Comparison of ENCODE assay signal across 9 mouse cellular contexts in genomic region chr1:165633345-165633744, GRCm38 (mm10). TPM values are rescaled to one million over a fixed set of nuclear protein-coding genes. Genes with fewer than 3 reads are reported as not detected.
DNase-seq lines count a peak whose midpoint lies in the region; ATAC-seq and TF ChIP-seq lines count a peak whose summit lies in the region.
"Had no signal": no experiment of that assay in that cellular context is flagged by ENCODE, and none has a peak within 500 bp of the region (broad histone marks: within the 10 kb centered on the region; RNA-seq: fewer than 3 reads in every experiment).

No protein-coding gene starts in this region.

- H3K9me3 ChIP-seq in E14TG2a.4 (ENCODE audit: low read length), result no peaks in the 10 kb centered on the region
- no peaks in the 10 kb centered on the region for H3K9me3 ChIP-seq in forebrain, embryonic 14.5 days (replicated peaks; ENCODE audit: control insufficient read depth, low read length)
- no peaks in the 10 kb centered on the region for H3K9me3 ChIP-seq in liver, embryonic 15.5 days (replicated peaks)

- no peak overlapping the region for H3K9ac ChIP-seq in heart, adult 2 months (ENCODE audit: low read depth, low read length)
- peak overlapping the region; percentile 90 for H3K9ac ChIP-seq in forebrain, embryonic 14.5 days (ENCODE audit: low read length)
- peak overlapping the region; percentile 66; the same call in 1 of the 2 replicates for H3K9ac ChIP-seq in liver, embryonic 15.5 days

- H3K36me3 ChIP-seq in heart, adult 2 months (ENCODE audit: control insufficient read depth, insufficient read depth, low read length), result no peaks in the 10 kb centered on the region
- H3K36me3 ChIP-seq in E14TG2a.4 (ENCODE audit: insufficient read depth, low read length), result peaks cover 6% of the 10 kb centered on the region; the same call in 1 of the 2 replicates
- H3K36me3 ChIP-seq in forebrain, embryonic 14.5 days (ENCODE audit: control insufficient read depth, insufficient read depth, low read length), result no peaks in the 10 kb centered on the region
- H3K36me3 ChIP-seq in liver, embryonic 15.5 days (replicated peaks), result no peaks in the 10 kb centered on the region

- no peaks in the 10 kb centered on the region for H3K79me2 ChIP-seq in heart, adult 2 months (replicated peaks; ENCODE audit: control insufficient read depth, insufficient read depth, low read length)

- no peak for TF ChIP-seq EP300 in heart, adult 2 months (IDR thresholded peaks at IDR 0.05; ENCODE audit: insufficient read depth, low read depth, low read length)

- TF ChIP-seq POLR2A in heart, adult 2 months (IDR thresholded peaks at IDR 0.05; ENCODE audit: insufficient read depth, low read depth, low read length), result no peak

- no peak for ATAC-seq in forebrain, embryonic 14.5 days
- no peak for ATAC-seq in liver, embryonic 15.5 days (ENCODE audit: insufficient read depth)

- H3K4me3 ChIP-seq in heart, adult 2 months, result peak overlapping the region; percentile 77
- H3K4me3 ChIP-seq in E14TG2a.4 (replicated peaks; ENCODE audit: low read length), result peak overlapping the region; percentile 89
- peak overlapping the region; percentile 78 for H3K4me3 ChIP-seq in forebrain, embryonic 14.5 days (ENCODE audit: low read depth, low read length)
- H3K4me3 ChIP-seq in liver, embryonic 15.5 days (replicated peaks), result peak overlapping the region; percentile 73

- DNase-seq in heart, adult 2 months, result no peak
- DNase-seq in heart, postnatal 10 days, result no peak
- DNase-seq in forebrain, embryonic 14.5 days (ENCODE audit: low spot score), result no peak
- no peak for DNase-seq in urinary bladder, adult 18-20 months (ENCODE audit: low spot score in 2 of 2)
- no peak for DNase-seq in urinary bladder, postnatal 10 days (ENCODE audit: low spot score)
- no peak for DNase-seq in right cerebral cortex, postnatal 10 days (ENCODE audit: low spot score in 2 of 2)
- DNase-seq: kidney, postnatal 4 days had no signal

- intact Hi-C loops in heart, adult 2 months (cut with DNase I), result no loop called here
- intact Hi-C loops in heart, postnatal 10 days (cut with DNase I), result loop anchor here (5.0 kb wide), 1 partner anchor 46 kb away; no protein-coding TSS in a partner anchor

- peak overlapping the region; percentile 93 for H3K27ac ChIP-seq in heart, adult 2 months
- 0 out of 2 replicates have a peak overlapping the region, but pooled peaks have one; percentile 95 for H3K27ac ChIP-seq in forebrain, embryonic 14.5 days (ENCODE audit: low read depth, low read length)
- H3K27ac ChIP-seq in liver, embryonic 15.5 days (replicated peaks), result no peak overlapping the region

- H3K27me3 ChIP-seq in heart, adult 2 months (ENCODE audit: control insufficient read depth, insufficient read depth, low read length), result no peaks in the 10 kb centered on the region
- H3K27me3 ChIP-seq in E14TG2a.4 (ENCODE audit: insufficient read depth, low read length), result no peaks in the 10 kb centered on the region
- no peaks in the 10 kb centered on the region for H3K27me3 ChIP-seq in forebrain, embryonic 14.5 days (replicated peaks; ENCODE audit: control insufficient read depth, insufficient read depth, low read length)
- H3K27me3 ChIP-seq in liver, embryonic 15.5 days, result peaks cover 12% of the 10 kb centered on the region; the same call in 1 of the 2 replicates

- H3K4me2 ChIP-seq in forebrain, embryonic 14.5 days (ENCODE audit: low read length), result peak overlapping the region; percentile 70
- H3K4me2 ChIP-seq in liver, embryonic 15.5 days, result peak overlapping the region; percentile 99

- no peak for TF ChIP-seq CTCF in heart, adult 2 months (IDR thresholded peaks at IDR 0.05)
- TF ChIP-seq CTCF in E14TG2a.4 (conservative IDR thresholded peaks at IDR 0.05; ENCODE audit: low read length), result no peak

- peaks cover 4% of the 10 kb centered on the region for H3K4me1 ChIP-seq in heart, adult 2 months (ENCODE audit: control insufficient read depth, insufficient read depth, low read length)
- H3K4me1 ChIP-seq in E14TG2a.4 (replicated peaks; ENCODE audit: low read depth, low read length), result peaks cover 69% of the 10 kb centered on the region
- H3K4me1 ChIP-seq in forebrain, embryonic 14.5 days (ENCODE audit: control insufficient read depth, insufficient read depth, low read length), result peaks cover 7% of the 10 kb centered on the region; the same call in 1 of the 2 replicates
- peaks cover 70% of the 10 kb centered on the region for H3K4me1 ChIP-seq in liver, embryonic 15.5 days (replicated peaks)

- WGBS in heart, adult 2 months, result 27% methylated on average over 12 of the region's 12 CpGs
- 2% methylated on average over 12 of the region's 12 CpGs for WGBS in forebrain, embryonic 14.5 days
- whole genome bisulfite sequencing in liver, embryonic 15.5 days (ENCODE audit: insufficient replicate concordance), result 25% methylated on average over 12 of the region's 12 CpGs

RNA-seq across cellular contexts. Expression of gene Mpzl1, which starts 1.0 kb away (rescaled TPM):
- 10 to 100 TPM; 15.1 to 19.7 TPM for total RNA-seq in heart, adult 2 months (2021)
- polyA plus RNA-seq in heart, adult 2 months (2012; rRNA removed), result 18.3 and 25.6 TPM in 2 replicates
- total RNA-seq in heart, postnatal 10 days (2021), result 10 to 100 TPM; 49.4 to 57.7 TPM
- polyA plus RNA-seq in forebrain, embryonic 14.5 days (2014; fragmentation: Nextera tagmentation; extraction: Ambion mirVana), result 159 and 160 TPM in 2 replicates
- 25.5 and 28.7 TPM in 2 replicates for polyA plus RNA-seq in liver, embryonic 15.5 days (2015; fragmentation: Nextera tagmentation; extraction: Ambion mirVana)
